Mouse (Mus musculus): ENCODE data around the gene Lgi4. TPM values are rescaled to one million over a fixed set of nuclear protein-coding genes. Genes with fewer than 3 reads are reported as not detected.

Lgi4 gene
- polyA plus RNA-seq, 1 experiment from 2014 or later = 0.44 TPM

GRCm38 (mm10) chr7:31060621-31061010 is 1.5 kb downstream of the Lgi4 start:
- Histone ChIP-seq H3K27ac (ENCODE audit: low read depth, low read length) (no peak overlapping the region), H3K4me3 (ENCODE audit: low read depth, low read length) (no peak overlapping the region), H3K27me3 (ENCODE audit: control insufficient read depth, insufficient read depth, low read length) (no peaks in the 10 kb centered on the region), H3K9ac (ENCODE audit: low read length) (no peak overlapping the region), H3K9me3 (ENCODE audit: control insufficient read depth, low read length) (no peaks in the 10 kb centered on the region), H3K4me1 (replicated peaks; ENCODE audit: control insufficient read depth, insufficient read depth, low read length) (no peaks in the 10 kb centered on the region), H3K36me3 (ENCODE audit: control insufficient read depth, insufficient read depth, low read length) (no peaks in the 10 kb centered on the region), H3K4me2 (ENCODE audit: low read depth, low read length, severe bottlenecking) (no peak overlapping the region)
- no peak for DNase-seq (ENCODE audit: low spot score)
- WGBS = 84% methylated on average over 7 of the region's 7 CpGs
- no peak for ATAC-seq (replicated peaks; ENCODE audit: low FRiP score)

DNA sequence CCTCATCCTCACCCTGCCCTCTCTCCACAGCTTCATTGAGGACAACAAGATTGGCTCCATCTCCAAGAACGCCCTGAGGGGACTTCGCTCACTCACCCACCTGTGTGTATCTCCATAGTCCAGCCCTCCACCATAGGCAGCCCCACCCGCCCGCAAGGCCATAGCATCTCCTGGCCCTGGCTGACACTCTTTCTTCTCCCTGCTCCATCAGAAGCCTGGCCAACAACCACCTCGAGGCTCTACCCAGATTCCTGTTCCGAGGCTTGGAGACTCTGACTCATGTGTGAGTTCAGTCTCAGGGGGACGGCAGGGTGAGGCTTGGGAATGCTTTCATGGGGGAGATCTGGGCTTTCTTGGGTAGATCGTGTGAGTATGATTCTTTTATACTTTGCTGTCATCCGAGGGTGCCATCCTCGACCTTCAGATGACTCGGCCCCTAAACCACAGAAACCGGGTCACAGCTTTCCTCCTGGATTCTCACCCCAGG is 4.0 kb downstream of the Lgi4 start:
- WGBS = 89% methylated on average over 12 of the region's 12 CpGs
- no peaks in the 10 kb centered on the region for H3K27me3 ChIP-seq (ENCODE audit: control insufficient read depth, insufficient read depth, low read length)
- no peak overlapping the region for H3K27ac ChIP-seq (ENCODE audit: low read depth, low read length)
- ATAC-seq (replicated peaks; ENCODE audit: low FRiP score) (no peak), DNase-seq (ENCODE audit: low spot score) (no peak)
- H3K4me2 ChIP-seq (ENCODE audit: low read depth, low read length, severe bottlenecking) = no peak overlapping the region
- no peak overlapping the region for H3K4me3 ChIP-seq (ENCODE audit: low read depth, low read length)
- H3K9ac ChIP-seq (ENCODE audit: low read length) = no peak overlapping the region
- H3K36me3 ChIP-seq (ENCODE audit: control insufficient read depth, insufficient read depth, low read length) = no peaks in the 10 kb centered on the region
- no peaks in the 10 kb centered on the region for H3K4me1 ChIP-seq (replicated peaks; ENCODE audit: control insufficient read depth, insufficient read depth, low read length)
- H3K9me3 ChIP-seq (ENCODE audit: control insufficient read depth, low read length) = no peaks in the 10 kb centered on the region

DNA sequence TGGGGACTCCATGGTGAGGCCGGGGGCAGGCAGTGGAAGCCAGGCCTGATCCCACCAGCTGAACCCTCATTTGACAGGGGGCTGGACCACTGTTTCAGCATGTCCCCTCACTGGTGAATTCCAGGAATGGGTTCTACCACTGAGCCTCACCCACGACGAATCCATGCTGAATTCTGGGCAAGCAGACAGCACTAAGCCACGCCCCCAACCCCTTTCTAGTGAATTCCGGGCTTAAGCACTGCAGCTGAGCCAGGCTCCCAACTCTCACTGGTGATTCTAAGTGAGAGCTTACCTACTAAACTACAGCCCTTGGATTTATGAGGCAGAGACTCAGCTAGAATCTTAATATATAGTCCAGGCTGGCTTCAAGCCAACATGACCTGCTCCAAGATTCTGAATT is 8.7 kb downstream of the Lgi4 start:
- no peak for ATAC-seq (replicated peaks; ENCODE audit: low FRiP score)
- DNase-seq (ENCODE audit: low spot score) = no peak
- Histone ChIP-seq H3K4me3 (ENCODE audit: low read depth, low read length) (no peak overlapping the region), H3K9ac (ENCODE audit: low read length) (no peak overlapping the region), H3K27ac (ENCODE audit: low read depth, low read length) (no peak overlapping the region), H3K4me2 (ENCODE audit: low read depth, low read length, severe bottlenecking) (no peak overlapping the region), H3K4me1 (replicated peaks; ENCODE audit: control insufficient read depth, insufficient read depth, low read length) (no peaks in the 10 kb centered on the region), H3K27me3 (ENCODE audit: control insufficient read depth, insufficient read depth, low read length) (no peaks in the 10 kb centered on the region), H3K9me3 (ENCODE audit: control insufficient read depth, low read length) (no peaks in the 10 kb centered on the region), H3K36me3 (ENCODE audit: control insufficient read depth, insufficient read depth, low read length) (no peaks in the 10 kb centered on the region)
- WGBS = 52% methylated on average over 5 of the region's 5 CpGs

GRCm38 (mm10) chr7:31069491-31069890 is 10.3 kb downstream of the Lgi4 start:
- no peak for ATAC-seq (replicated peaks; ENCODE audit: low FRiP score)

GRCm38 (mm10) chr7:31070324-31070723 is 11.2 kb downstream of the Lgi4 start:
- Histone ChIP-seq H3K4me2 (ENCODE audit: low read depth, low read length, severe bottlenecking) (no peak overlapping the region), H3K4me3 (ENCODE audit: low read depth, low read length) (no peak overlapping the region), H3K9ac (ENCODE audit: low read length) (no peak overlapping the region), H3K9me3 (ENCODE audit: control insufficient read depth, low read length) (no peaks in the 10 kb centered on the region), H3K4me1 (replicated peaks; ENCODE audit: control insufficient read depth, insufficient read depth, low read length) (no peaks in the 10 kb centered on the region), H3K36me3 (ENCODE audit: control insufficient read depth, insufficient read depth, low read length) (no peaks in the 10 kb centered on the region), H3K27ac (ENCODE audit: low read depth, low read length) (no peak overlapping the region), H3K27me3 (ENCODE audit: control insufficient read depth, insufficient read depth, low read length) (no peaks in the 10 kb centered on the region)
- DNase-seq (ENCODE audit: low spot score) (no peak), ATAC-seq (replicated peaks; ENCODE audit: low FRiP score) (no peak)
- 85% methylated on average over 6 of the region's 6 CpGs for WGBS

More at GRCm38 (mm10) chr7:31069491-31069890, 10.3 kb downstream of the Lgi4 start:
- no peak for DNase-seq (ENCODE audit: low spot score)
- Histone ChIP-seq H3K27me3 (ENCODE audit: control insufficient read depth, insufficient read depth, low read length) (no peaks in the 10 kb centered on the region), H3K9me3 (ENCODE audit: control insufficient read depth, low read length) (no peaks in the 10 kb centered on the region), H3K4me3 (ENCODE audit: low read depth, low read length) (no peak overlapping the region), H3K4me1 (replicated peaks; ENCODE audit: control insufficient read depth, insufficient read depth, low read length) (no peaks in the 10 kb centered on the region), H3K36me3 (ENCODE audit: control insufficient read depth, insufficient read depth, low read length) (no peaks in the 10 kb centered on the region), H3K27ac (ENCODE audit: low read depth, low read length) (no peak overlapping the region), H3K9ac (ENCODE audit: low read length) (no peak overlapping the region), H3K4me2 (ENCODE audit: low read depth, low read length, severe bottlenecking) (no peak overlapping the region)
- WGBS = 86% methylated on average over 14 of the region's 14 CpGs

GRCm38 (mm10) chr7:31072326-31072725 is 13.2 kb downstream of the Lgi4 start:
- Histone ChIP-seq H3K4me1 (replicated peaks; ENCODE audit: control insufficient read depth, insufficient read depth, low read length) (no peaks in the 10 kb centered on the region), H3K27me3 (ENCODE audit: control insufficient read depth, insufficient read depth, low read length) (no peaks in the 10 kb centered on the region), H3K9me3 (ENCODE audit: control insufficient read depth, low read length) (no peaks in the 10 kb centered on the region), H3K9ac (ENCODE audit: low read length) (no peak overlapping the region), H3K36me3 (ENCODE audit: control insufficient read depth, insufficient read depth, low read length) (no peaks in the 10 kb centered on the region), H3K4me3 (ENCODE audit: low read depth, low read length) (no peak overlapping the region), H3K4me2 (ENCODE audit: low read depth, low read length, severe bottlenecking) (no peak overlapping the region), H3K27ac (ENCODE audit: low read depth, low read length) (no peak overlapping the region)
- ATAC-seq (replicated peaks; ENCODE audit: low FRiP score) (no peak), DNase-seq (ENCODE audit: low spot score) (no peak)
- 69% methylated on average over 9 of the region's 9 CpGs for WGBS

GRCm38 (mm10) chr7:31073546-31073945 is 14.4 kb downstream of the Lgi4 start:
- ATAC-seq (replicated peaks; ENCODE audit: low FRiP score) = no peak
- Histone ChIP-seq H3K4me2 (ENCODE audit: low read depth, low read length, severe bottlenecking) (no peak overlapping the region), H3K4me3 (ENCODE audit: low read depth, low read length) (no peak overlapping the region), H3K27me3 (ENCODE audit: control insufficient read depth, insufficient read depth, low read length) (no peaks in the 10 kb centered on the region), H3K27ac (ENCODE audit: low read depth, low read length) (no peak overlapping the region), H3K36me3 (ENCODE audit: control insufficient read depth, insufficient read depth, low read length) (no peaks in the 10 kb centered on the region), H3K4me1 (replicated peaks; ENCODE audit: control insufficient read depth, insufficient read depth, low read length) (no peaks in the 10 kb centered on the region), H3K9ac (ENCODE audit: low read length) (no peak overlapping the region), H3K9me3 (ENCODE audit: control insufficient read depth, low read length) (no peaks in the 10 kb centered on the region)
- DNase-seq (ENCODE audit: low spot score) = no peak

DNA sequence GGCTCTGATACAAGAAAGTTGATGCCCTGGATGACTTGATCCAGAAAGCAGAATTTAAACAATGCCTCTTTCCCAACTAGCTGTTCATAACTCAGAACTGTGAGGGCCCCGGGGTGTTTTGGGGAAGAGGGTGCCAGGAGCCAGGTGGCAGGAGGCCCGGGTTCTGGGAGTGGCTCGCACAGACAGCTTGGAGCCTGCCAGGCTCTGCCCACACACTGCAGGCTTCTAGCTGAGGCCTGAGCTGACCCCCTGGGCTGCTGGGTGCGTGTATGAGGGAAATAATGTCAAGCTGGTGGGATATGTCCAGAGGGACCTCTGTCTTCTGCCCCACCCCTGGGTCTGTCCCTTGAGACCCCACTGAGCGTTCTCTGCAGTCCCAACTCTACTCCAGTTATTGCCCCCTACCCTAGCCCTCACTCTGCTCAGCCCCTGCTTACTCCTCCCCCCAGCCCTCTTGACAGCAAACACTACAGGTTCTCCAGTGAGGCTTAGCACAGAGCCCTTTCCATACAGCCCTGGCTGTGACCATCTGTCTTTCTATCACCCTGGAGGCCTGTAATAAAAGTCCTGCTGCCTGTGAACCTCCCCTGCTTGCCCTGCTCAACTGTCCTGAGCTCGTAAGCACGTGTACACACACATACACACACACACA is 15.0 kb downstream of the Lgi4 start:
- H3K4me3 ChIP-seq (ENCODE audit: low read depth, low read length) = no peak overlapping the region
- H3K27ac ChIP-seq (ENCODE audit: low read depth, low read length) = no peak overlapping the region
- ATAC-seq (replicated peaks; ENCODE audit: low FRiP score) = no peak; the same call in 1 of the 2 replicates
- H3K4me2 ChIP-seq (ENCODE audit: low read depth, low read length, severe bottlenecking) = no peak overlapping the region
- no peaks in the 10 kb centered on the region for H3K36me3 ChIP-seq (ENCODE audit: control insufficient read depth, insufficient read depth, low read length)
- H3K4me1 ChIP-seq (replicated peaks; ENCODE audit: control insufficient read depth, insufficient read depth, low read length) = no peaks in the 10 kb centered on the region
- no peaks in the 10 kb centered on the region for H3K9me3 ChIP-seq (ENCODE audit: control insufficient read depth, low read length)
- WGBS = 68% methylated on average over 7 of the region's 7 CpGs
- no peak for DNase-seq (ENCODE audit: low spot score)
- H3K9ac ChIP-seq (ENCODE audit: low read length) = no peak overlapping the region
- H3K27me3 ChIP-seq (ENCODE audit: control insufficient read depth, insufficient read depth, low read length) = no peaks in the 10 kb centered on the region

DNA sequence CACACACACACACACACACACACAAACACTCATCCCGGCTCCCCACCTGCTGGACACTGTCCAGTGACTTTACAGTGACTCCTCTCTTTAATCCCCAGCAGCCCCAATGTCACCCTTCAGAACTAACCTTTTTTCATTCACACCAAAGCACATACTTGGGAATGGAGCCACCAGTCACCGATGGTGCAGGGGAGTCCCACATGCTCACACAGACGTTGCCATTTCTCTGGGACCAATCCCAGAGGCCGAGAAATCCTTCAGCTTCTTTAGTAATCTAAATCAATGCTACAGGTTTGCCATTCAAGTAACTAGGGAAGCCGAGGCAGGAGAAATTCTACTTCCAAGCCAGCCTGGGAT is 15.5 kb downstream of the Lgi4 start:
- Histone ChIP-seq H3K4me2 (ENCODE audit: low read depth, low read length, severe bottlenecking) (no peak overlapping the region), H3K27ac (ENCODE audit: low read depth, low read length) (no peak overlapping the region), H3K27me3 (ENCODE audit: control insufficient read depth, insufficient read depth, low read length) (no peaks in the 10 kb centered on the region), H3K9me3 (ENCODE audit: control insufficient read depth, low read length) (no peaks in the 10 kb centered on the region), H3K9ac (ENCODE audit: low read length) (no peak overlapping the region), H3K4me1 (replicated peaks; ENCODE audit: control insufficient read depth, insufficient read depth, low read length) (no peaks in the 10 kb centered on the region), H3K36me3 (ENCODE audit: control insufficient read depth, insufficient read depth, low read length) (no peaks in the 10 kb centered on the region), H3K4me3 (ENCODE audit: low read depth, low read length) (no peak overlapping the region)
- ATAC-seq (replicated peaks; ENCODE audit: low FRiP score) (no peak), DNase-seq (ENCODE audit: low spot score) (no peak)
- 77% methylated on average over 5 of the region's 5 CpGs for WGBS
